Mouse (Mus musculus): ENCODE data around the gene Pcyox1.

DNA sequence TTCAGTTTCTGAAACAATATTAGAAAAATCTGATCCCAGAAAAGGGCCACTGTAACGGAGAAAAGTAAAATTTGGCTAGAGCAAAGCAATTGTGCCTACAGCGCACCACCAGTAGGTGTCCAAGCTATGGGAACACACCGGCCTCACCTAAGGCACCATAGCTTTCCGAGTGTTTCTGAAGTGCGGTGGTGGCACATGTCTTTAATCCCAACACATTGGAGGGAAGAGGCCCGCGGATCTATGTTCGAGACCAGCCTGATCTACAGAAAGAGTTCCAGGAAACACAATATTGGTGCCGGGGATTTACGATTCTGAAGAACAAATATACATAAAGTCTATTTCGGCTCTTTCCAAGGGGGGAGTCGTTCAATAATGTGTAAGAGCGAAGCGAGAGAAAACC lies 40.8 kb upstream of the Pcyox1 start:
- TF ChIP-seq POLR2A (IDR thresholded peaks at IDR 0.05; ENCODE audit: control insufficient read depth, low read depth, low read length), result no peak; the same call in 1 of the 2 replicates
- peak; percentile 43; the same call in 1 of the 2 replicates for TF ChIP-seq CTCF (IDR thresholded peaks at IDR 0.05; ENCODE audit: control insufficient read depth, insufficient read depth, insufficient replicate concordance, low read depth, low read length)
